Mouse (Mus musculus): ENCODE results near the gene Cdh24. TPM values are rescaled to one million over a fixed set of nuclear protein-coding genes. Genes with fewer than 3 reads are reported as not detected.
"Not testable (repeated sequence)": the region's sequence is repeated elsewhere in the genome, so short reads cannot be mapped to it uniquely, and the experiment has no call there.

Gene Cdh24
- polyA plus RNA-seq, 1 experiment from 2014 or later = 0.61 TPM

GRCm38 (mm10) chr14:54621133-54621532 lies 20.0 kb downstream of the Cdh24 start, which contains the start of gene Psmb11:
Gene Psmb11 (plus strand): TSS chr14:54621433.
- no peak within 1 kb of the TSS for H3K4me2 ChIP-seq
- peaks cover 22% of the 10 kb centered on the region for H3K27me3 ChIP-seq (replicated peaks)
- peaks cover 5% of the 10 kb centered on the region for H3K36me3 ChIP-seq
- no peaks in the 10 kb centered on the region for H3K9me3 ChIP-seq (replicated peaks)
- no peak within 1 kb of the TSS for H3K27ac ChIP-seq
- no peak within 1 kb of the TSS; the same call in 1 of the 2 replicates for H3K9ac ChIP-seq
- WGBS (ENCODE audit: insufficient replicate concordance) = 79% methylated on average over 1 of the region's 1 CpGs
- no peak within 1 kb of the TSS for H3K4me3 ChIP-seq
- ATAC-seq = no peak
- H3K4me1 ChIP-seq = peaks cover 21% of the 10 kb centered on the region

- peak within 1 kb of the TSS; percentile 83 for H3K27ac ChIP-seq
- WGBS (ENCODE audit: insufficient replicate concordance) = 1% methylated on average over 25 of the region's 25 CpGs
- peak; percentile 86 for ATAC-seq
- peaks cover 25% of the 10 kb centered on the region for H3K4me1 ChIP-seq
- peaks cover 4% of the 10 kb centered on the region; the same call in 1 of the 2 replicates for H3K27me3 ChIP-seq (replicated peaks)
- H3K9ac ChIP-seq = peak within 1 kb of the TSS; percentile 92
- H3K9me3 ChIP-seq (replicated peaks) = no peaks in the 10 kb centered on the region
- H3K4me2 ChIP-seq = peak within 1 kb of the TSS; percentile 72
- peak within 1 kb of the TSS; percentile 92 for H3K4me3 ChIP-seq
- H3K36me3 ChIP-seq = peaks cover 33% of the 10 kb centered on the region
Observed at GRCm38 (mm10) chr14:54617897-54618365, 23.2 kb downstream of the Cdh24 start, which contains the start of gene Psmb5. Gene Psmb5 (minus strand): TSS chr14:54618022.

- H3K4me1 ChIP-seq = peaks cover 23% of the 10 kb centered on the region
- H3K4me3 ChIP-seq = peak overlapping the region; percentile 92
- H3K36me3 ChIP-seq = peaks cover 38% of the 10 kb centered on the region
- WGBS (ENCODE audit: insufficient replicate concordance) = 2% methylated on average over 38 of the region's 38 CpGs
- peak overlapping the region; percentile 83 for H3K27ac ChIP-seq
- H3K9me3 ChIP-seq (replicated peaks) = no peaks in the 10 kb centered on the region
- peak; percentile 51 for ATAC-seq
- peak overlapping the region; percentile 92 for H3K9ac ChIP-seq
- H3K4me2 ChIP-seq = peak overlapping the region; percentile 72
- 0 out of 2 replicates have a peak, but pooled peaks cover under 1% of the 10 kb centered on the region for H3K27me3 ChIP-seq (replicated peaks)
Observed at GRCm38 (mm10) chr14:54617152-54617896, 23.8 kb downstream of the Cdh24 start.

GRCm38 (mm10) chr14:54616226-54616825 lies 24.8 kb downstream of the Cdh24 start:
- Histone ChIP-seq H3K4me1 (peaks cover 23% of the 10 kb centered on the region), H3K9ac (no peak overlapping the region), H3K27ac (peak overlapping the region; percentile 12; the same call in 1 of the 2 replicates), H3K4me3 (peak overlapping the region; percentile 1; the same call in 1 of the 2 replicates), H3K27me3 (replicated peaks) (no peaks in the 10 kb centered on the region), H3K36me3 (peaks cover 46% of the 10 kb centered on the region), H3K4me2 (peak overlapping the region; percentile 72), H3K9me3 (replicated peaks) (no peaks in the 10 kb centered on the region)
- 83% methylated on average over 16 of the region's 16 CpGs for WGBS (ENCODE audit: insufficient replicate concordance)
- no peak for ATAC-seq

GRCm38 (mm10) chr14:54614130-54614529 lies 27.0 kb downstream of the Cdh24 start:
- not testable (repeated sequence) for H3K27me3 ChIP-seq (replicated peaks); H3K27ac ChIP-seq; H3K4me2 ChIP-seq; H3K4me3 ChIP-seq; H3K9me3 ChIP-seq (replicated peaks); ATAC-seq; H3K9ac ChIP-seq
- H3K36me3 ChIP-seq = peaks cover 53% of the 10 kb centered on the region
- H3K4me1 ChIP-seq = peaks cover 23% of the 10 kb centered on the region
- 92% methylated on average over 16 of the region's 16 CpGs for WGBS (ENCODE audit: insufficient replicate concordance)

- WGBS (ENCODE audit: insufficient replicate concordance) = 79% methylated on average over 6 of the region's 6 CpGs
- Histone ChIP-seq H3K27ac (peak overlapping the region; percentile 24; the same call in 1 of the 2 replicates), H3K9ac (no peak overlapping the region), H3K9me3 (replicated peaks) (no peaks in the 10 kb centered on the region), H3K4me2 (no peak overlapping the region), H3K36me3 (peaks cover 43% of the 10 kb centered on the region), H3K27me3 (replicated peaks) (no peaks in the 10 kb centered on the region), H3K4me1 (peaks cover 14% of the 10 kb centered on the region), H3K4me3 (no peak overlapping the region)
- ATAC-seq = no peak
Observed at GRCm38 (mm10) chr14:54610648-54611047, 30.5 kb downstream of the Cdh24 start.

- Histone ChIP-seq H3K9me3 (replicated peaks) (no peaks in the 10 kb centered on the region), H3K4me3 (no peak overlapping the region), H3K27me3 (replicated peaks) (no peaks in the 10 kb centered on the region), H3K9ac (no peak overlapping the region), H3K4me2 (no peak overlapping the region), H3K27ac (no peak overlapping the region), H3K4me1 (peaks cover 11% of the 10 kb centered on the region), H3K36me3 (peaks cover 36% of the 10 kb centered on the region)
- ATAC-seq = no peak
- 62% methylated on average over 4 of the region's 4 CpGs for WGBS (ENCODE audit: insufficient replicate concordance)
Observed at GRCm38 (mm10) chr14:54609962-54610361, 31.2 kb downstream of the Cdh24 start.

GRCm38 (mm10) chr14:54609245-54609644 lies 31.9 kb downstream of the Cdh24 start:
- Histone ChIP-seq H3K27me3 (replicated peaks) (no peaks in the 10 kb centered on the region), H3K9me3 (replicated peaks) (no peaks in the 10 kb centered on the region), H3K9ac (no peak overlapping the region), H3K27ac (no peak overlapping the region), H3K4me2 (no peak overlapping the region), H3K4me1 (peaks cover 17% of the 10 kb centered on the region), H3K4me3 (no peak overlapping the region), H3K36me3 (peaks cover 29% of the 10 kb centered on the region)
- WGBS (ENCODE audit: insufficient replicate concordance) = 65% methylated on average over 4 of the region's 4 CpGs
- no peak for ATAC-seq

- peaks cover 15% of the 10 kb centered on the region for H3K36me3 ChIP-seq
- no peak overlapping the region for H3K4me2 ChIP-seq
- no peaks in the 10 kb centered on the region for H3K27me3 ChIP-seq (replicated peaks)
- no peak overlapping the region for H3K9ac ChIP-seq
- ATAC-seq = no peak
- WGBS (ENCODE audit: insufficient replicate concordance) = 75% methylated on average over 8 of the region's 8 CpGs
- H3K4me1 ChIP-seq = peaks cover 32% of the 10 kb centered on the region
- 0 out of 2 replicates have a peak overlapping the region, but pooled peaks have one; percentile 36 for H3K27ac ChIP-seq
- H3K4me3 ChIP-seq = no peak overlapping the region
- H3K9me3 ChIP-seq (replicated peaks) = no peaks in the 10 kb centered on the region
Observed at GRCm38 (mm10) chr14:54607226-54607625, 33.9 kb downstream of the Cdh24 start.

- under 1% methylated on average over 38 of the region's 39 CpGs for WGBS (ENCODE audit: insufficient replicate concordance)
- H3K9ac ChIP-seq = peak within 1 kb of the TSS; percentile 85
- peak within 1 kb of the TSS; percentile 89 for H3K4me2 ChIP-seq
- H3K9me3 ChIP-seq (replicated peaks) = no peaks in the 10 kb centered on the region
- H3K36me3 ChIP-seq = 0 out of 2 replicates have a peak, but pooled peaks cover 4% of the 10 kb centered on the region
- H3K27me3 ChIP-seq (replicated peaks) = no peaks in the 10 kb centered on the region
- H3K4me3 ChIP-seq = peak within 1 kb of the TSS; percentile 71
- H3K4me1 ChIP-seq = peaks cover 38% of the 10 kb centered on the region
- peak; percentile 60 for ATAC-seq
- peak within 1 kb of the TSS; percentile 87 for H3K27ac ChIP-seq
Observed at GRCm38 (mm10) chr14:54605752-54606321, 35.3 kb downstream of the Cdh24 start, which contains the start of gene 4931414P19Rik. Gene 4931414P19Rik (minus strand): TSS chr14:54605993.

GRCm38 (mm10) chr14:54603686-54604085 lies 37.5 kb downstream of the Cdh24 start:
- 76% methylated on average over 8 of the region's 8 CpGs for WGBS (ENCODE audit: insufficient replicate concordance)

More at GRCm38 (mm10) chr14:54603686-54604085, 37.5 kb downstream of the Cdh24 start:
- Histone ChIP-seq H3K9ac (0 out of 2 replicates have a peak overlapping the region, but pooled peaks have one; percentile 40), H3K27ac (peak overlapping the region; percentile 94), H3K36me3 (peaks cover 4% of the 10 kb centered on the region; the same call in 1 of the 2 replicates), H3K4me2 (peak overlapping the region; percentile 89), H3K9me3 (replicated peaks) (no peaks in the 10 kb centered on the region), H3K4me3 (peak overlapping the region; percentile 69), H3K27me3 (replicated peaks) (no peaks in the 10 kb centered on the region), H3K4me1 (peaks cover 38% of the 10 kb centered on the region)
- ATAC-seq = no peak
